Mouse (Mus musculus): ENCODE data around the gene Gpr141.

- TF ChIP-seq EP300 (IDR thresholded peaks at IDR 0.05; ENCODE audit: low read depth in 1 of 2, low read length in 2 of 2) (no peak), CTCF (IDR thresholded peaks at IDR 0.05 in 2 of 3, conservative IDR thresholded peaks at IDR 0.05 in 1 of 3; ENCODE audit: control insufficient read depth in 1 of 3, insufficient read depth in 1 of 3, low read depth in 2 of 3, low read length in 3 of 3, poor library complexity in 1 of 3, severe bottlenecking in 1 of 3) (no peak), SMC3 (IDR thresholded peaks at IDR 0.05; ENCODE audit: low read depth, low read length) (no peak), ZNF384 (IDR thresholded peaks at IDR 0.05; ENCODE audit: low read depth, low read length) (no peak), TCF12 (IDR thresholded peaks at IDR 0.05; ENCODE audit: low read depth, low read length) (no peak), MAZ (IDR thresholded peaks at IDR 0.05; ENCODE audit: low read depth, low read length) (no peak), POLR2A (IDR thresholded peaks at IDR 0.05; ENCODE audit: control insufficient read depth in 1 of 2, insufficient read depth in 1 of 2, low read depth in 1 of 2, low read length in 2 of 2, poor library complexity in 1 of 2) (no peak), MEF2A (IDR thresholded peaks at IDR 0.05; ENCODE audit: extremely low read depth, insufficient replicate concordance, low read depth, low read length, poor library complexity, severe bottlenecking) (no peak), POLR2AphosphoS2 (IDR thresholded peaks at IDR 0.05; ENCODE audit: low read length) (no peak), SIN3A (IDR thresholded peaks at IDR 0.05; ENCODE audit: low read length) (no peak), HCFC1 (IDR thresholded peaks at IDR 0.05; ENCODE audit: low read depth, low read length) (no peak), ZMIZ1 (IDR thresholded peaks at IDR 0.05; ENCODE audit: low read depth, low read length) (no peak)
Observed at GRCm38 (mm10) chr13:19703806-19704205, 120.3 kb downstream of the Gpr141 start.

Measured in MEL (cell line).